Mouse (Mus musculus) cerebellum, postnatal 4 days (tissue): ENCODE measurements at regions not wholly inside any gene's neighbourhood (a gene's known extent, or its start where the extent isn't known, plus 50 kb on each side); places are given as distances from the start of the nearest gene placed in this dataset.

ENCODE experiments used
- DNase-seq, 2 experiments: peaks; one replicate each; pipeline ENCODE4 v3.0.0; 2022; ENCODE audit warnings: low spot score in 2 of 2, mixed read lengths in 1 of 2

DNA sequence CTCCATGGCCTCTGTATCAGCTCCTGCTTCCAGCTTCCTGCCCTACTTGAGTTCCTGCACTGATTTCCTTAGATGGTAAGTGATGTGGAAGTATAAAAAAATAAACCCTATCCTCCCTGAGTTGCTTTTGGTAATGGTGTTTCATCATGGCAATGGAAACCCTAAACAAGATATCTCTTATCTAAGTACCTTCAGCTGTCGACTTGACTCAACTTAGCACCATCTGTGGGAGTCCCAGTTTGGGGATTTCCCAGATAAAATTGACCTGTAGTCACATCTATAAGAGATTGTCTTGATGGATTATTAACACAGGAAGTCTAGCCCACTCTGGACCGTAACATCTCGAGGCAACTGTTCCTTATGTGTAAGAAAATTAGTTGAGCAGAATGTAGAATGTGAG is 570.2 kb upstream of the Gm10306 start:
- DNase-seq = no peak

DNA sequence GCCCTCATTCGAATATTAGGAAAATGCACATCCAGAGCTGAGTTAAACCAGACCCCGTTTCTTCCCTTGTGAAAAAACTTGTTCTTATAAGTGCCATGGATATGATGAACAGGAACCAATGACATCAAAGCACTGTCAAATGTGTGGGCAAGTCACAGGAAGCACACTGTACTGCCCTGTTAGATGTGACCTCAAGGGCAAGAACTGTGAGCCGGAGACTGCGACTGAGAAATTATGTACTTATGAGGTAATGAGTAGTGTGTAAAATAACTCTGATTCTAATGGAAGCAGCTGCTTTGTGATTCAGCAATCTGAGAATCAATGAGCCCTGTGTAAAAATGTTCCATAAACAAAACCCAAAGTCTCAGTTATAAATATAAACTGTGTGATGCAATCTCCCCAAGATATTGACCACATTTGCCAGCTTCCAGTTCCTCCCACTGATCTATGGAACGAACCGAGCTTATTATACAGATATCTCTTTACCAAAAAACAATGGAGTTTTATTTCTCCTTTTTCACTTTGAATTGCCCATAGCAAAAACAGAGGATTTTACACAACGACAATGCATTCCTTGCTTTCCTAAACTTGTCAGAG is 566.0 kb upstream of the Gm10306 start:
- DNase-seq = no peak

DNA sequence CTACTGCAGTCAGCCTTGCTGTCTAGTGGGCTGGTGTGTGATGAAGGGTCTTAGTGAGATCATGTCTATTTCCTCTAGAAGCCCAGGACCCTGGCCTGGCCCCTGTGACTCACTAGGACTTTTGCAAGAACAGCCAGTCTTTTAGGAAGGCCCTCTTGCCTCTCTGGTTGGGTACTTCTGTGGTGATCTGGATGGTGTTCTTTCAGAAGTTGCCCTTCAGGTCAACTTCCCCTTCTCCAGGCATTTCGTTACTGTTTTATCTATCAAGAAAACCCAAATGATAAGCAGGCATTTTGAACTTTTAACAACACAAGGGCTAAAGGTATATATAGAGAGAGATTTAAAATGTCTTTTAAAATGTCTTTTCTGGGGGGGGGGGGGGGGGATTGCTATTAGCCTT is 550.5 kb upstream of the Gm10306 start:
- no peak for DNase-seq

DNA sequence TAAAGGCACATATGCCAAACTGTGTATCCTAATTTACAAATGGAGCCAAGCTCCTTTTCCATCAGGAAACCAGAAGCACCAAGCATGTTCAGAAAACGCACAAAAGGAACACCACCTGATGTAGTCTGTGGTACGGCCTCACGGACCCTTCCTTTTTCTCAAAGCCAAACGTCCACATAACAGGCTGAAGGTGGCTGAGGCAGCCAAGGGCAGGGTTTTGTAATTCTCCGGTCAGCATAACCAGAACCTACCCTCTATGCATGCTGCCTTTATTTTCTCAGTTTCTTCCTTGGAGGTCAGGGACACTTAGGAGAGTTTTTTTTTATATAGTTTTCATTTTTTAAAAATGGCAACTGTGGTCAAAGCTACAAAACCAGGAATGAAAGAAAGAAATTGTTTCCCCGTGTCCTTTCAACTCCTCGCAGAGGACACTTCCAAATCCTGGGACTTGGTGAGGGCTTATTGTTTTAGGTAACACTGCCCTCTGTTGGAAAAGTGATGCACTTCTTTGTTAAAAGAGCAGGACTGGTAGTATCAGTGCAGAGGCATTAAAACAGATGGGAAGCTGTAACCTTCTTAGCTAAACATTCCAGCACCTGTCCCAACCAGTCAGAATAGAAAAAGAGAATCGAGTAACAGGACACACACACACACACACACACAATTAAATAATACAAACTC is 549.1 kb upstream of the Gm10306 start:
- peak in 1 of 2 experiments; percentile 30 for DNase-seq

DNA sequence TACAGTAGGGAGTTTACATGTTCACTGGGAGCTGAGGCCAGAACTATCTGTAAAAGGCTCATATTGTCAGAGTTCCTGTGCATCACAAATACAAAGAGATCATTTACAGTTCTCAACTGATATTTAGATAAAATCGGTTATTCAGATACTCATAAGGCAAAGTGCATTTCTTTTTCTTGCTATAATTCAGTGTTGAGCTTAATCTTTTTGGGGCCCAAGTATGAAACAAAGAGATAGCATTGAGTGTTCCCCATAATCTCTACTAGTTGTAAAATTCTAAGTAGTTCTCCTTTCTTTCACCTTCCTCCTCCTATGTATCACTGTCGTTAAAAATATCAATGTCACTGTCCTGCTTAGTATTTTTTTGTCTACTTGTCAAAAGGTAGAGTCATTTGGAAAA is 540.6 kb upstream of the Gm10306 start:
- DNase-seq = no peak

DNA sequence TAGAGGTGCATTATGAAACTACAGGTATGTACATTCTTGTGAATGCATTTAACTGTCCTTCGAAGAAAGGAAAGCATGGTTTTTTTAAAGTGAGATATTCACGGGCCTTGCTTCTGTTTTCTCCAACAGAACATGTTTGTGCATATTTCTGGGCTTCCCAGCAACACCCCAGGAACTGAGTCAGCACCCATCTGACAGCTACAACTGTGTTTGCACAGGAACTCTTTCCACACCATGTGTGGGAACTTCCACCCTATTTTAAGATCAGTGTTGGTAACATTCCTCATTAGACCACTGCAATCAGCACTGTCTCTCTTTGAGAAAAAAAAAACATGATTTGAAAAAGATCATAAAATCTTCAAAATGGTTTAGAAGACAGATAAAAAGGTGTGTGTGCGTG is 538.6 kb upstream of the Gm10306 start:
- DNase-seq = no peak

DNA sequence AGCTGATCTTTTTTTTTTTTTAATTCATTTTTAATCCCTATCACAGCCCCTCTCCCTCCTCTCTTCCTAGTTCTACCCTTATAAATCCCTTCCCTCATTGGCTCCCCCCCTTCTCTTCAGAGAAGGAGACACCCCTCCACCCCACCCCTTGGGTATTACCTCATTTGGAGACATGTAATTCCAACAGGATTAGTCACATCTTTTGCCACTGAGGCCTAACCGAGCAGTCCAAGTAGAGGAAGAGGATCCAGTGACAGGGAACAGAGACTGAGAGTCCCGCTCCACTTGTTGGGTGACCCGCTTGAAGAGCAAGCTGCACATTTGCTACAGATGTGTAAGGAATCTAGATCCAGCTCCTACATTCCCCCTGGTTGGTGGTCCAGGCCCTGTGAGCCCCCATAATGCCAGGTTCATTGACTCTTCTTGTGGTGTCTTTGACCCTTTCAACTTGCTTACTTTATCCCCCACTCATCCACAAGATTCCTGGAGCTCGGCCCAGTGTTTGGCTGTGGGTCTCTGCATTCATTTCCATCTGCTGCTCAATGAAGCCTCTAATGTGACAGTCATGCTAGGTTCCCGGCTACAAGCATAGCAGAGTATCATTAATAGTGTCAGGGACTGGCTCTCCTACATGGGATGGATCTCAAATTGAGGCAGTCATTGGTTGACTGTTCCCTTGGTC is 506.6 kb upstream of the Gm10306 start:
- peak in 1 of 2 experiments; percentile 26 for DNase-seq

DNA sequence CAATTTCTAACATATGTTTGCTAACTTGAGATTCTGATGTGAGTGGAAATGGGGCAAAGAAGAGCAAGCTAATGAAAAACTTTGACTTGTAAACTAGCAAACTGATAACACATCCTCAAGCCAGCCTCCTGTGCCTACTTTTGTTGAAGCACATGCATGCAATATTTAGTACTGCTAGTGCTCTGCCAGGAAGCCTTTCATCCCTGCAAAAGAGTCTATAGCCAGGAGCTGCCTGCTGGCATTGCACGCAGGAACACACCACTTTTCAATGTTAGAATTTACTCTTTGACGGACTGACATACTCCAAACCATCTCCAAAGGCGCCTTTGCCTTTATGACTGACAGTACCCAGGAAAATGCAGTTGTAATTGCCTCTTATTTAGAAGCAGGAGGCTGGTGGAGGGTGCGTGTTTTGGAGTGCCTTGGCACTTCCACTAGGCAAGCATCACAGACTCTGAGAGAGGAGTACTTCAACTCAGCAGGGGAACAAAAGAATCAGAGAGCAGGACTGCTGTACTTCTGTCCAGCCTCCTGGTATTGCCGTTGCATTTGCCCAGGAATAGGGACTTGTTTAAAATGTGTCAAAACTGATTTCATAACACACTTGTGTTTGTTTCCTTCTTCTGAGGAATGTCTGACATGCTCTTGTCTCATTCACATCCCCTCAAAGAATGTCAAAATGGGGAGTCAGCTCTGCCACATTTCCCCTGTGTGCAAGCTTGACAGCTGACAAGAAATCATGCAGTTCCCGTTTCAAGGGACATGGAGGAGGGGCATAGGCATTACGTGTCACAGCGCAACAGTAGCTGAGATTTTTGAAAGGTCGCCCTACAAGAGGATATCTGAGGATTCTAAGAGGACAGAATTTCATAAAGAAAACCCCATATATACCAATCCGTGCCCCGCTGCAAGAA is 503.8 kb upstream of the Gm10306 start:
- no peak for DNase-seq

DNA sequence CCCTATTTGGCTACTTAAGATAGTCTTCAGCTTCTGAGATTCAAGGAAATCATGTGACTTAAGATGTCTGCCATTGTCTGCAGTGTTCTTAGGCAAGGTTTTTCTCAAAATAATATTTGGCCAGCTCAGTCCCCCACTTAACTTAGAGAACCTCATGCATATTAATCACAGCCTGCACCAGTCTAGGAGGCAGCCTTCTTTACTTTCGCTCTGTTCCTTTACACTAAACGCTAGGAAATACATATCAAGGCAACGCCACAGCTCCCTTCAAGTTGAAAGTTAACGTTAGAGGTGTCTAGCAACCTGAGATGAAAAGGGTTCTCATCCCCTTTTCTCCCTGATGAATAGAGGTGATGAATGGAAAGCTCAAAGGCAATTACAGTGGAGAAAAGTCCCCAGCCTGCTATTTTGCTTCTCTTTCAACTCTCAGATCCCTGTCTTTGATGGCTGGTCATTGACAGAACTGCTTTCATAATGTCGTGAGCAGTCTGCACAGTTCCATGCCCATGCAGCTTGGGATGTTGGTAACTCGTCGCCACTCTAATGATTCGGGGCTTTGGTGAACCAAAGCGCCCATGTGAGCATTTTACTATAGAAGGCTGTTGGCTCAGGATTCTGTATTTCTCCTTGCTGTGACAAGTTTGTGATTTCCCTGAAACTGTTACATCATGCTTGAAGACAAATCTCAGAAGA is 483.0 kb upstream of the Gm10306 start:
- DNase-seq = no peak

DNA sequence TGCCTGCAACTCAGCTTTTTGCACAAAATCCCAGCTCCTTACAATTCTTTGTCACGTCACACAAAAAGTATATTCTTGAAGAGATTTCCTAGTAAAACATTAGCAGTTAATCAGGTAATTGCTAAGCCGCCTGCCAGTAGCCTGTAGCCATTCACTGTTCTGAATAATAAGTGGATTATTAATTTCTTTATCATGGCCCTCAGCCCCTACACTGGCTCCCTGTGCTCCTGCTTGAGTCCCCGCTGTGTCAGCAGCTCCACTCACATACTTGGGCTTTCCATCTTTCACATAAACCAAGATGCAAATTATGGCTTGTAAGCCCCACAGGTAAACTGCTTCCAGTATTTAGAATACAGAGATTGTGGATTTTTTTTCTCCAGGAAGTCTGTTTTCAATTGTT is 473.5 kb upstream of the Gm10306 start:
- no peak for DNase-seq

DNA sequence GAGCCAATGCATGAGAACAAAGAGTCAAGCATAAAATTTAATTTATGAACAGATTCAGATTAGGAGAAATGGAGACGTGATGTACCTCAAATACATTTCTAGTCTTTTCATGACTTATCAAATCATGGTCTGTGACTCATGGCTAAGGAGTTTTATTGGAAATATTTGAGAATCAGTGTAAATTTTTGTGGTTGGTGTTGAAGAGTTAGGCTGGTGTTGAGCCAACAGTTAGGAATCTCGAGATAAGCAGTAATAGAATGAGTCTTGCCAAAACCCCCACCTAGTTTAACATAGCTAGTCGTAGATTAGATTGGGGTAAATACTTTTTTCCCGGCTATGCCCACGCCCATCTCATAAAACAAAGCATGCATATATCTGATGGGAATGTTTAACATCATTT is 462.0 kb upstream of the Gm10306 start:
- no peak for DNase-seq

DNA sequence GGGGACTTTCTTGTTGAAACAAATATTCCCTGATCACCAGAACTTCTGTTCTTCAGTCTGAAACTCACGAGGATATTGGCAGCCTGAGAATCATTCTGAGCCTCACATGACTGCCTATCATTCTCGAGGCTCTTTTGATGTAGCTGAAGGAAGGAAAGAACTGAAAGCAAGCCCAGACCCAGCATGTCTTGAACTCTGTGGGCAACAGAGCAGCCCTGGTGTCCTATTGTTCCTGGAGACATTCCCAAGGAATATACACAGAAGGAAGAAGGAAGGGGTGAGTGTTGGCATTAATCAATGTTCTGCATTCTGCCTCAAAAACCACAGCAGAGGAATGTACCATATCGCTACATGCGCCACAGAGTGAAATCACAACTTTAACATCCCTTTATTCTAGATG is 449.4 kb upstream of the Gm10306 start:
- DNase-seq = no peak

DNA sequence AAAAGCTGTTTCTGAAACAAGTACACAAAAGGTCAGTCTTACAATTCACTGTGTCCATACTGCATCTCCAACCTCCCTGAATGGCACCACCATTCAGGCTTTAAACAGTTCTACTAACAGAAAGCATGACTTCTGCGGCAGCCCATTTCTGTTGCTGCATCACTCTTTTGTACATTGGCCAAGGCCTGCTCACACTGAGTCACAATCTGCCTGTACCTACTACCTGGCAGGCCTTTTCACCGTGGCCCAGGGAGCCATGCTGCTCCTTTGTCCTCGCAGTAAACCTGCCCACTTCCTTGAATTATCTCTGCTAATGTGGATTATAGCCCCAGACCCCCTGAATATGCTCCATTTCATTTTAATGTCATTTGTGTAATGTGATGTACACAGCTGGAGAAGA is 439.5 kb upstream of the Gm10306 start:
- no peak for DNase-seq

DNA sequence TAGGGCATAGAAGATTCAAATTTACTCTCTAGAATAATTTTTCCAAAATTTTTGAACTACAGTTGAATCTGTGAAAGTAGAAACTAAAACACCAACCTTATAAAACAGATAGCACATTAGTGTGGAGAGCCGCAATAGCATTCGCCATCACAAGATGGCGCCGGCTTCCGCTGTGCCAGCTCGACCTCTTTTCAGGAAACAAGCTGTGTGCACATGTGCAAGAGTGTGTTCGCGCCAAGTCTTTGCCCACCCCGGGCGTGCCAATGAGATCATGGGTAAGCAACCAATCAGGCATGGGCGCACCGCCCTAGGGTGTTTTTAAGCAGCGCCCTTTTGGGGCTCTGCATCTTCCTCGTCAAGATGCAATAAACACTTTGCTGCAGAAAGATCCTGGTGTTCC is 432.2 kb upstream of the Gm10306 start:
- DNase-seq = no peak

DNA sequence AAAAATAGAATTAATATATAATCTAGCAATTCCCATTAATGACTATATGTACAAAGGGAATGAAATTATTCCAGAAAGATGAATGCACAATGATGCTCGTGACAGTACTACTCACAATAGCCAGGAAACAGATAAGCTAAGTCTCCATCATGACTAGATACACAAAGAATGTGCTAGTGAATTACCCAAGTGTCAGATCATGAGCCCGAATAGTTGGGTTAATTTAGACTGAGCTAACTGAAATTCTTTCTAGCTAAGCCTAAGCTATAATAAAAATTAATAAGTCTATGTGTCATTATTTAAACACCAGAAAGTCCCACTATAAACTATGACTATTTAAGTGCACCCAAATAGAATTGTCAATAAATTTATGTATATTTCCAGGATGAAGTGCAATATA is 418.4 kb upstream of the Gm10306 start:
- DNase-seq = no peak

DNA sequence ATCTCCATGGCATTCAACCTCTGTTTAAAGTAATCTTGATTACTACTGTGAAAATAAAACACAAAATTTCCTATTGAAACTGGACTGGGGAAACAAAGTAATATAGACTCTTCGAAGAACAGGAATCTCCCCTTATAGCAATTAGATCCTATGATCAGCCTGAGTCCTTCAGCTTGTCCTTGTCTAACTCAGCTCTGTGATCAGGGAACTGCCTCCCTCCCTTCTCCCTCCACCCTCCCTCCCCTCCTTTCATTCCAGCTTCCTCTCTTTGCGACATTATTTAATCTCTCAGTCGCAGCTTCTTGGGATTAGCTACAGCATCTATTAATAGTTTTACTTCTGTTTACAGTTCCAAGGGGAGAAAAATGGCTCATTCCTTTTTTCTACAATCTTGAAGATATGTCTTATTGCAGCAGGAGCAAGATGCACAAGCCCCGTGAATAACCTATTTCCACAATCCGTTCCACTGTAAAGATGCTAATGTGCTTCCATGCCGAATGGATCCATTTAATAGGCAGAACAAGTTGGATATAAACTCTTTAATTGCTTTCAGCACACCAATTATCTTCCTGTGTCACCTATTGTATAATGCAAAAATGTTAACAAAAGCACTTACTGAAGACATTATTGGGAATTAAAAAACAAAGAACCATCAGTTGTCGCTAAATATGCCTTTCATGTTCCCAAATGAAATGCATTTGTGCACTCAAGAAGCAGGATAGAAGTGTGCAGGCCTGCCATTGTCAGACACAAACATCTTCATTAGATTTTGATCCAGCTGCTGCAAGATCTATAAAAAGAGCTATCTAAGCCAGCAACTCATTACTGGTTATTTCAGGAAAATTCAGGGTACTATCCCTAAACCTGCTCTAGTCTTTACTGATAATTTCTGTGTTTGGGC is 411.2 kb upstream of the Gm10306 start:
- no peak for DNase-seq

DNA sequence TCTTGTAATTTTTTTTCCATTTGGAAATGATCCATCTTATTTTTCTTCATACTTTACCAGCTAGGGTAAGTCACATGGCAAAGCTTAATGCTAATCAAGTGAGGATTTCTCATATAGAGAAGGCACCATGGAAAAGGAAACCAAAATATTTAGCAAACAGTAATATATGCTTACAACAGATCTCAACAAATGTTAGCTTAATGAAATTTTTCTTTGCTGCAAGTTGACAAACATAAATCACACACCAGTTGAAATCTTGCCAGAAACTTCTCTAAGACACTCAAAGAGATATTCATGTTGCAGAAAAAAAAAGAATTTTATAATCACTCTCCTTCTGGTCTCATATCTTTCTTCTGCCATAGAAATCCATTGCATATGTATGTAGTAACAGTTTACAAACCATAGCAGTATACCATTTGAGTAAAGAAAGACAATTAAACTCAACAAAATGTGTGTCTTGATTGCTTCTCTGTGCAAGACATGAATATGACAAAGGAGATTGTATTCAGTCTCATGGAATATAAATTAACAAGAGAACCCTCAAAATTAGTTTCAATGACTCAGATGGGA is 408.3 kb upstream of the Gm10306 start:
- no peak for DNase-seq

DNA sequence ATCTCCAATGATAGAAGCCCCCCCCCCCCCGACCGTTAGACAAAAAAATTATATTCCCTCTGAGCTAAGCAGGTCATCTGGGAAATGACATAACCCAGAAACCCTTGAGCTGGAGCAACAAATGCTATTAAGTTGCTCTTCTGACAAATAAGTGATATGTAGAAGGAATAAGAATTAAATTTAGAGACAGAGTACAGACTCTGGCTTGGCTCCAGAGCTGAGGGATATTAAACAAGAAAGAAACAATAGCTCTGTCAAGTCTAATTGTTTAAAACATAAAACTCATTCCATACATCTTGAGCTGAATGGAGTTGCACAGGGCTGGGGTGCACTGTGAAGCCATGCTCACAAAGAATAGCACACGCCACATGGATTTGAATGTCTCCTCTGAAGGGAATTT is 407.3 kb upstream of the Gm10306 start:
- DNase-seq = no peak

DNA sequence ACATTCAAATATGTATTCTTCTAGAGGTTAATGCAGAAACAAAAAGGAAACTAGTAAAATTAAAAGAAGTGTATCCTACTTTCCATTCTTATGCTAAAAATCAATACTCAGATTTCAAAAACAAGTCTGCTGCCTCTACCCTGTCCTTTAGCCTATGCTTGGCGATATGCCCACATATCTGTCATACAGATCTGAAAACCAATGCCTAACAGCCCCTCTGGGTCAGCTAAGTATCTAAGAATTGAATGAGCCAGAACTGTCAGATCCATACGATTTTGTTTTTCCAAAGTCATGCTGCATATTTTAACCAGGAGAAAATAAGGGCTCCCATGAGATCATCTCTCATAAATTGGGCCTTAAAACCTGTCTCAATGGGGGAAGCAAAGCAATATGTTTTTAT is 395.7 kb upstream of the Gm10306 start:
- DNase-seq = no peak

DNA sequence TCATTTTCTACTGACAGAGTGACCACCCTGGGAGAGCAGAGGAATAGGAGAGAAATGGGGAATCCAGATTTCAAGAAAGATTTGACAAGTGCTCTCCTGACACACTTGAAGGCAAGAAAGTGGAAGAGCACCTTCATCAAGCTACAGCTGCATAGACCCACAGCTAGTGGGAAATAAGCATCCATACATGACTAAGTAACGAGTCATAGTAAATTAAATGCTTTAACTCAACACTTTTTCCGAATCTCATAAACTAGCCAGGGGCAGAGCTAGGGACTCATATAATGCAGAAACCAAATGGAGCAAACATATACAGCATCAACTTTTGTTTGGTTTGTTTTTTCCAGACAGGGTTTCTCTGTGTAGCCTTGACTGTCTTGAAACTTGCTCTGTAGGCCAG is 383.2 kb upstream of the Gm10306 start:
- no peak for DNase-seq
